Mouse (Mus musculus): ENCODE results near the gene Cfap157.

- TF ChIP-seq CTCF (IDR thresholded peaks at IDR 0.05; ENCODE audit: low read depth) (no peak), EP300 (IDR thresholded peaks at IDR 0.05; ENCODE audit: low read depth) (no peak)
These were observed 22.9 kb downstream of the Cfap157 start for GRCm38 (mm10) chr2:32761361-32761760.

Data from heart, postnatal 0 days (tissue).